Mouse (Mus musculus) megakaryocyte, embryonic 14.5 days (primary cell): ENCODE results near the gene Erich3.

Source experiments
- FLI1 ChIP-seq: IDR thresholded peaks from 2 replicates; pipeline ENCODE4 v1.6.1; 2012; ENCODE audit warnings: low read length, inconsistent platforms, mixed read lengths
- GATA1 ChIP-seq: IDR thresholded peaks from 3 replicates; pipeline ENCODE4 v1.6.1; 2012; ENCODE audit warnings: mixed read lengths, low read length, inconsistent platforms, borderline replicate concordance

DNA sequence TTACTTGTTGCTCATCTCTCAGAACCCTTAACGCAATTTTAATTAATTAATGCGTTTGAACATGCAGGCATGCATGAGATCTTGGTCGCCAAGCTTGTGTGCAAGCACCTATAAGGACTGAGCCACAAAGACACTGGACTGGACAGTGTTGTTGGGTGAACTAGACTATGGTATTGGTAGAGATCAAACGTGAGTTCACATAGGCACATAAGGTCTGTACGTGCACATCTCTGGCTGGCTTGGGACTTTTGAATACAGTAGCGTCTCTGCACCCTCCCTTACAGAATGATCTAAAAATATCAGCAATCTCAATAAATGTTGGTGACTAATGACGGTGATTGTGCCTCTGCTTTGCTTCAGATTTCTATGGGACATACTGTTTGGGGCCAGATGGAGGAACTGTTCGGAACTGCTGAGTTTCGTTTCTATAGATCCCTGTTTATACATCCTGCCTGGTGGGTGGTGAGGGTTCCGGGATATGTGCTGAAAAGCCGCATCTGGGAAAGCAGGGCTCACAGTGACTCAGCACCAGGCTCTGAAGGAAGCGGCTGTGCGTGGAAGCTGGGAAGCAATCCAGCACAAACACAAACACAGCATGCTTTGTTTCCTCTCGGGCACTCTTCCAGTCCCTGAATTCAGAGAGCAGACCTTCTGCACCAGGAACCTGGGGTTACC is 28.4 kb downstream of the Erich3 start:
- TF ChIP-seq GATA1 (no peak), FLI1 (no peak)
